Mouse (Mus musculus) cerebellum, postnatal 10 days (tissue): ENCODE measurements around the gene Fam168a.
"Not testable (repeated sequence)": the region's sequence is repeated elsewhere in the genome, so short reads cannot be mapped to it uniquely, and the experiment has no call there.

ENCODE experiments used
- DNase-seq, 2 experiments: peaks; one replicate each; pipeline ENCODE4 v3.0.0; 2021; ENCODE audit warnings: mixed read lengths in 2 of 2

Fam168a gene

GRCm38 (mm10) chr7:100842175-100842574 is 135.7 kb downstream of the Fam168a start:
- DNase-seq, result no peak

- no peak for DNase-seq
These were observed 137.4 kb downstream of the Fam168a start for GRCm38 (mm10) chr7:100843866-100844265.

- no peak for DNase-seq
These were observed 138.1 kb downstream of the Fam168a start for GRCm38 (mm10) chr7:100844385-100845025.

GRCm38 (mm10) chr7:100845026-100845400 is 138.6 kb downstream of the Fam168a start:
- no peak for DNase-seq

- DNase-seq, result no peak
These were observed 139.0 kb downstream of the Fam168a start for GRCm38 (mm10) chr7:100845412-100845811.

- DNase-seq, result not testable (repeated sequence)
These were observed 139.6 kb downstream of the Fam168a start for GRCm38 (mm10) chr7:100846033-100846432.

- DNase-seq, result no peak
These were observed 140.7 kb downstream of the Fam168a start for GRCm38 (mm10) chr7:100847131-100847530.

GRCm38 (mm10) chr7:100848744-100849143 is 142.3 kb downstream of the Fam168a start:
- peak; percentile 83 to 86 for DNase-seq

- no peak for DNase-seq
These were observed 143.1 kb downstream of the Fam168a start for GRCm38 (mm10) chr7:100849508-100849907.

- DNase-seq, result peak in 1 of 2 experiments; percentile 42
These were observed 145.3 kb downstream of the Fam168a start for GRCm38 (mm10) chr7:100851481-100852356.

GRCm38 (mm10) chr7:100853396-100853795 is 147.0 kb downstream of the Fam168a start:
- no peak for DNase-seq

- DNase-seq, result no peak
These were observed 147.8 kb downstream of the Fam168a start for GRCm38 (mm10) chr7:100854137-100854814.

- peak; percentile 62 to 71 for DNase-seq
These were observed 148.4 kb downstream of the Fam168a start for GRCm38 (mm10) chr7:100854861-100855260.

- DNase-seq, result no peak
These were observed 148.9 kb downstream of the Fam168a start for GRCm38 (mm10) chr7:100855300-100855699.

GRCm38 (mm10) chr7:100855795-100856573 is 149.5 kb downstream of the Fam168a start:
- no peak for DNase-seq

- no peak for DNase-seq
These were observed 154.0 kb downstream of the Fam168a start for GRCm38 (mm10) chr7:100860450-100860849.

- DNase-seq, result no peak
These were observed 154.8 kb downstream of the Fam168a start for GRCm38 (mm10) chr7:100861209-100861608.

GRCm38 (mm10) chr7:100862353-100862752 is 155.9 kb downstream of the Fam168a start:
- DNase-seq, result no peak

- DNase-seq, result peak; percentile 99
These were observed 156.6 kb downstream of the Fam168a start, which contains the start of gene Relt for GRCm38 (mm10) chr7:100862828-100863638. Gene Relt (minus strand): TSS chr7:100863446.

- peak; percentile 84 to 87 for DNase-seq
These were observed 160.2 kb downstream of the Fam168a start for GRCm38 (mm10) chr7:100866675-100867074.

- no peak for DNase-seq
These were observed 161.1 kb downstream of the Fam168a start for GRCm38 (mm10) chr7:100867561-100867960.

GRCm38 (mm10) chr7:100868551-100868950 is 162.1 kb downstream of the Fam168a start:
- no peak for DNase-seq
